Mouse (Mus musculus) right cerebral cortex, postnatal 25 days (tissue): ENCODE measurements around the gene Snn.

Experiments used
- DNase-seq: peaks from one replicate; pipeline ENCODE4 v3.0.0; 2022

Gene Snn

GRCm38 (mm10) chr16:11086856-11087588 is 26.3 kb downstream of the Snn start:
- DNase-seq, result no peak

- no peak for DNase-seq
Observed at GRCm38 (mm10) chr16:11090836-11091570, 30.3 kb downstream of the Snn start.

GRCm38 (mm10) chr16:11092061-11092460 is 31.3 kb downstream of the Snn start:
- no peak for DNase-seq

- DNase-seq, result no peak
Observed at GRCm38 (mm10) chr16:11092523-11092922, 31.8 kb downstream of the Snn start.

- DNase-seq, result no peak
Observed at GRCm38 (mm10) chr16:11093717-11094386, 33.1 kb downstream of the Snn start.

- no peak for DNase-seq
Observed at GRCm38 (mm10) chr16:11097301-11097700, 36.6 kb downstream of the Snn start.

- no peak for DNase-seq
Observed at GRCm38 (mm10) chr16:11104905-11105304, 44.2 kb downstream of the Snn start.

- no peak for DNase-seq
Observed at GRCm38 (mm10) chr16:11109198-11109740, 48.5 kb downstream of the Snn start.

GRCm38 (mm10) chr16:11122625-11123024 is 61.9 kb downstream of the Snn start:
- no peak for DNase-seq

GRCm38 (mm10) chr16:11124110-11124509 is 63.4 kb downstream of the Snn start:
- DNase-seq, result no peak
